In genomic region chr5:121649134-121649533, GRCm38 (mm10) we compare ENCODE assay signal across 24 mouse cellular contexts. TPM values are rescaled to one million over a fixed set of nuclear protein-coding genes. Genes with fewer than 3 reads are reported as not detected.
DNase-seq lines count a peak whose midpoint lies in the region; ATAC-seq and TF ChIP-seq lines count a peak whose summit lies in the region.
"Had no signal": no experiment of that assay in that cellular context is flagged by ENCODE, and none has a peak within 500 bp of the region (broad histone marks: within the 10 kb centered on the region; RNA-seq: fewer than 3 reads in every experiment).

No protein-coding gene starts in this region.

- H3K27me3 ChIP-seq in hindbrain, embryonic 13.5 days, result no peaks in the 10 kb centered on the region
- H3K27me3 ChIP-seq in hindbrain, embryonic 14.5 days (ENCODE audit: control insufficient read depth, insufficient read depth, low read length), result no peaks in the 10 kb centered on the region
- no peaks in the 10 kb centered on the region for H3K27me3 ChIP-seq in myocyte (ENCODE audit: control insufficient read depth, insufficient read depth, insufficient read length)
- no peaks in the 10 kb centered on the region for H3K27me3 ChIP-seq in intestine, embryonic 15.5 days (replicated peaks)
- H3K27me3 ChIP-seq: hindbrain, embryonic 15.5 days; limb, embryonic 13.5 days; lung, embryonic 15.5 days; midbrain, embryonic 12.5 days; stomach, embryonic 15.5 days had no signal

- H3K79me2 ChIP-seq in myocyte (ENCODE audit: control insufficient read depth, insufficient read depth), result no peaks in the 10 kb centered on the region

- 86% methylated on average over 7 of the region's 7 CpGs for WGBS in hindbrain, embryonic 13.5 days
- WGBS in hindbrain, embryonic 14.5 days, result 81% methylated on average over 7 of the region's 7 CpGs
- 71% methylated on average over 7 of the region's 7 CpGs for WGBS in intestine, embryonic 15.5 days

- H3ac ChIP-seq in myocyte (ENCODE audit: control insufficient read depth, insufficient read length), result no peak overlapping the region

- no peak overlapping the region for H3K4me2 ChIP-seq in hindbrain, embryonic 13.5 days
- H3K4me2 ChIP-seq in hindbrain, embryonic 14.5 days (replicated peaks), result no peak overlapping the region
- H3K4me2 ChIP-seq in myocyte (ENCODE audit: low read depth), result peak overlapping the region; percentile 6
- no peak overlapping the region for H3K4me2 ChIP-seq in intestine, embryonic 15.5 days (replicated peaks)
- H3K4me2 ChIP-seq: heart, embryonic 11.5 days; hindbrain, embryonic 15.5 days; limb, embryonic 13.5 days; liver, embryonic 11.5 days; lung, embryonic 15.5 days; midbrain, embryonic 12.5 days; stomach, embryonic 15.5 days had no signal

- H3K27ac ChIP-seq in hindbrain, embryonic 13.5 days, result no peak overlapping the region
- H3K27ac ChIP-seq in hindbrain, embryonic 14.5 days, result no peak overlapping the region
- H3K27ac ChIP-seq in intestine, embryonic 15.5 days, result no peak overlapping the region
- H3K27ac ChIP-seq: hindbrain, embryonic 15.5 days; limb, embryonic 13.5 days; lung, embryonic 15.5 days; midbrain, embryonic 12.5 days; stomach, embryonic 15.5 days had no signal

- no peaks in the 10 kb centered on the region for H3K36me3 ChIP-seq in hindbrain, embryonic 13.5 days
- H3K36me3 ChIP-seq in hindbrain, embryonic 14.5 days (replicated peaks; ENCODE audit: control insufficient read depth, insufficient read depth), result no peaks in the 10 kb centered on the region
- no peaks in the 10 kb centered on the region for H3K36me3 ChIP-seq in myocyte (ENCODE audit: control insufficient read depth, insufficient read depth)
- no peaks in the 10 kb centered on the region for H3K36me3 ChIP-seq in intestine, embryonic 15.5 days
- H3K36me3 ChIP-seq: hindbrain, embryonic 15.5 days; limb, embryonic 13.5 days; lung, embryonic 15.5 days; midbrain, embryonic 12.5 days; stomach, embryonic 15.5 days had no signal

- no peak for DNase-seq in hindbrain, embryonic 14.5 days (ENCODE audit: low spot score)
- DNase-seq in CD4-positive, CD25-positive, alpha-beta regulatory T cell, adult 2 months (ENCODE audit: low read depth, low spot score), result peak; percentile 14
- peak; percentile 37 for DNase-seq in MN1 (ENCODE audit: low spot score)
- DNase-seq: cerebellum, adult 8-10 months; cerebellum, postnatal 25 days; gastrocnemius, postnatal 25 days; heart, adult 18-20 months; heart, postnatal 4 days; kidney, adult 2 months; kidney, postnatal 10 days; layer of hippocampus, adult 9-11 months; retina, postnatal 1 day; right cerebral cortex, postnatal 14 days had no signal

- H3K4me3 ChIP-seq in hindbrain, embryonic 13.5 days, result no peak overlapping the region
- H3K4me3 ChIP-seq in hindbrain, embryonic 14.5 days (replicated peaks; ENCODE audit: low read length), result no peak overlapping the region
- H3K4me3 ChIP-seq in myocyte, result no peak overlapping the region
- H3K4me3 ChIP-seq in intestine, embryonic 15.5 days (replicated peaks), result no peak overlapping the region
- H3K4me3 ChIP-seq: hindbrain, embryonic 15.5 days; limb, embryonic 13.5 days; lung, embryonic 15.5 days; midbrain, embryonic 12.5 days; stomach, embryonic 15.5 days had no signal

- no peaks in the 10 kb centered on the region for H3K9me3 ChIP-seq in hindbrain, embryonic 13.5 days
- no peaks in the 10 kb centered on the region for H3K9me3 ChIP-seq in hindbrain, embryonic 14.5 days (ENCODE audit: control insufficient read depth, low read length)
- no peaks in the 10 kb centered on the region for H3K9me3 ChIP-seq in intestine, embryonic 15.5 days
- H3K9me3 ChIP-seq: hindbrain, embryonic 15.5 days; limb, embryonic 13.5 days; lung, embryonic 15.5 days; midbrain, embryonic 12.5 days; stomach, embryonic 15.5 days had no signal

- H3K4me1 ChIP-seq in hindbrain, embryonic 13.5 days (replicated peaks), result no peaks in the 10 kb centered on the region
- H3K4me1 ChIP-seq in hindbrain, embryonic 14.5 days (replicated peaks; ENCODE audit: control insufficient read depth, insufficient read depth, low read length), result no peaks in the 10 kb centered on the region
- H3K4me1 ChIP-seq in intestine, embryonic 15.5 days (replicated peaks), result no peaks in the 10 kb centered on the region
- H3K4me1 ChIP-seq: hindbrain, embryonic 15.5 days; lung, embryonic 15.5 days; midbrain, embryonic 12.5 days; stomach, embryonic 15.5 days had no signal

- no peak for ATAC-seq in hindbrain, embryonic 13.5 days (ENCODE audit: low FRiP score)
- ATAC-seq in hindbrain, embryonic 14.5 days (ENCODE audit: low FRiP score), result no peak
- ATAC-seq in intestine, embryonic 15.5 days, result no peak
- ATAC-seq: forebrain, embryonic 14.5 days had no signal

- TF ChIP-seq POLR2A in myocyte (IDR thresholded peaks at IDR 0.05; ENCODE audit: insufficient read length, low read depth), result no peak

- H3K9ac ChIP-seq in hindbrain, embryonic 13.5 days, result 0 out of 2 replicates have a peak overlapping the region, but pooled peaks have one; percentile 2
- no peak overlapping the region for H3K9ac ChIP-seq in hindbrain, embryonic 14.5 days
- no peak overlapping the region for H3K9ac ChIP-seq in intestine, embryonic 15.5 days
- H3K9ac ChIP-seq: hindbrain, embryonic 15.5 days; limb, embryonic 13.5 days; lung, embryonic 15.5 days; midbrain, embryonic 12.5 days; stomach, embryonic 15.5 days had no signal

TF ChIP-seq in myocyte, 11 proteins besides CTCF, POLR2A, EP300 and RAD21:
- TF ChIP-seq CEBPB (IDR thresholded peaks at IDR 0.05; ENCODE audit: insufficient read depth, poor library complexity, severe bottlenecking) (no peak), SRF (IDR thresholded peaks at IDR 0.05; ENCODE audit: control insufficient read depth, insufficient read length, low read depth) (no peak), MYOD1 (IDR thresholded peaks at IDR 0.05; ENCODE audit: control insufficient read depth in 1 of 3, insufficient read length in 2 of 3, low read depth in 2 of 3) (no peak), MYOG (IDR thresholded peaks at IDR 0.05; ENCODE audit: control insufficient read depth in 1 of 3, insufficient read depth in 1 of 3, insufficient read length in 2 of 3, low read depth in 2 of 3) (no peak), REST (IDR thresholded peaks at IDR 0.05; ENCODE audit: insufficient read depth, insufficient read length) (no peak), USF1 (IDR thresholded peaks at IDR 0.05; ENCODE audit: low read depth) (no peak), MAX (IDR thresholded peaks at IDR 0.05; ENCODE audit: low read depth) (no peak), TCF3 (IDR thresholded peaks at IDR 0.05; ENCODE audit: insufficient read length, low read depth) (no peak)
TF ChIP-seq in myocyte: peak in this region for 0.

RNA-seq across cellular contexts. Expression of gene Acad10, which starts 11.2 kb away (rescaled TPM):
- 1.7 and 1.9 TPM in 2 replicates for polyA plus RNA-seq in hindbrain, embryonic 13.5 days (2015; fragmentation: Nextera tagmentation; extraction: Ambion mirVana)
- 1.7 and 2.2 TPM in 2 replicates for polyA plus RNA-seq in hindbrain, embryonic 14.5 days (2014; fragmentation: Nextera tagmentation; extraction: Ambion mirVana)
- 4.7 TPM for polyA plus RNA-seq in myocyte (2012; fragmentation: generic; extraction: Trizol)
- polyA plus RNA-seq in intestine, embryonic 15.5 days (2015; fragmentation: Nextera tagmentation; extraction: Ambion mirVana), result 4.6 and 6.9 TPM in 2 replicates

RNA-seq across cellular contexts. Expression of gene Brap, which starts 11.2 kb away (rescaled TPM):
- polyA plus RNA-seq in hindbrain, embryonic 13.5 days (2015; fragmentation: Nextera tagmentation; extraction: Ambion mirVana), result 44.3 and 44.5 TPM in 2 replicates
- polyA plus RNA-seq in hindbrain, embryonic 14.5 days (2014; fragmentation: Nextera tagmentation; extraction: Ambion mirVana), result 41.5 and 47.3 TPM in 2 replicates
- polyA plus RNA-seq in myocyte (2012; fragmentation: generic; extraction: Trizol), result 40.9 TPM
- 31.7 and 34.0 TPM in 2 replicates for polyA plus RNA-seq in intestine, embryonic 15.5 days (2015; fragmentation: Nextera tagmentation; extraction: Ambion mirVana)

RNA-seq across cellular contexts. Expression of gene Acad12, which starts 30.4 kb away (rescaled TPM):
- 1.7 and 1.8 TPM in 2 replicates for polyA plus RNA-seq in hindbrain, embryonic 13.5 days (2015; fragmentation: Nextera tagmentation; extraction: Ambion mirVana)
- polyA plus RNA-seq in hindbrain, embryonic 14.5 days (2014; fragmentation: Nextera tagmentation; extraction: Ambion mirVana), result 1.2 and 1.5 TPM in 2 replicates
- polyA plus RNA-seq in myocyte (2012; fragmentation: generic; extraction: Trizol), result 2.1 TPM
- polyA plus RNA-seq in intestine, embryonic 15.5 days (2015; fragmentation: Nextera tagmentation; extraction: Ambion mirVana), result 2.9 and 3.1 TPM in 2 replicates

RNA-seq across cellular contexts. Expression of gene Aldh2, which starts 55.5 kb away (rescaled TPM):
- 104 and 109 TPM in 2 replicates for polyA plus RNA-seq in hindbrain, embryonic 13.5 days (2015; fragmentation: Nextera tagmentation; extraction: Ambion mirVana)
- 54.5 and 58.7 TPM in 2 replicates for polyA plus RNA-seq in hindbrain, embryonic 14.5 days (2014; fragmentation: Nextera tagmentation; extraction: Ambion mirVana)
- 210 TPM for polyA plus RNA-seq in myocyte (2012; fragmentation: generic; extraction: Trizol)
- 189 and 193 TPM in 2 replicates for polyA plus RNA-seq in intestine, embryonic 15.5 days (2015; fragmentation: Nextera tagmentation; extraction: Ambion mirVana)
